Mouse (Mus musculus): ENCODE results near the gene Gdpd1.

The Gdpd1 gene

DNA sequence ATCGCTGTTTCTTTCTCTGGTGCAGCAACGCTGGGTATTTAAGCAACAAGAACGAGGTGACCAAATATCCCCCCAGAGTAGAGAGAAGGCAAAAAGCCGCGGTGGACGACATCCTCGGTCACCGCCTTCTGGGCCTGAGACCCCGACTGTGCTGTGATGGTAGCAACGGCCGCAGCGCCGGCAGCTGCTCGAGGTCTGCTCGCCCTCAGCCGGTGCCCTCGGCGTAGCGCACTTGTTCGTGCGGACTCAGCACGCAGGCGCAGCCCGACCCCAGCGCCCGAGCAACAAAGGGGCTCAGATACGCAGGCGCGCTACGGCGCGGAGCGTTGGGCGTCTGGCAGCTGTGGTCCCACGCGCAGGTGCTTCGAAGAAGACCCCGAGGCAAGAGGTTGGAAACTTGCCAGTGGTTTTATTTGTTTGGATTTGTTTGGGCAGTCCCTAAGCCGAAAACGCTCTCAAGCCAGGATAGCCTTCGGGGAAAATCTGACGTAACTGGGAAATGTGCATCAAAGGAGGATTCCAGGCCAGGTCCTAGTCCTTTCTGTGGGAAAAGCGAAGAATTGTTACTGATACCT is at the start of gene Gdpd1:
Gene Gdpd1 (minus strand): TSS at position 197 of the 575 bp plus-strand sequence.
- peak; percentile 87 for DNase-seq (ENCODE audit: low read depth, low spot score)
- Histone ChIP-seq H3K27me3 (ENCODE audit: control insufficient read depth, insufficient read depth, low read length, poor library complexity, severe bottlenecking) (no peaks in the 10 kb centered on the region), H3K36me3 (ENCODE audit: control insufficient read depth, insufficient read depth, low read length, poor library complexity, severe bottlenecking) (peaks cover 4% of the 10 kb centered on the region; the same call in 1 of the 2 replicates)

DNA sequence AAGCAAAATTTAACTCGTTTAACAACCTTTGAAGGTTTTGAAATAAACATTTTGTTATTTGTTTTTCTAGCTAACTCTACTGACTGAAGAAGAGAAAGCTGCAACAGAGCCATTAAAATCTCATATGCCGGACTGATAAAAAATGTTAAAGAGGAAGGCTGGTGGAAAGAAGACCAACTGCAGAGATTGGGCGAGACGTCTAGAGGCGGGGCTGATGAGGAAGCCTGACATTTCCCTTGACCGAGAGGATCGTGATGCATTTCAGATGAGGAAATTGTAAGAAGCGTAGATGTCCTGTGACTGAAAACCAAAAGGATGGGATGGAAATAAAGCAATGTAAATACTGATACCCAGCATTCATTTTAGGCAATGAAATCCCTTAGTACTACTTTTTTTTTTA is 48.0 kb upstream of the Gdpd1 start:
- Histone ChIP-seq H3K27me3 (ENCODE audit: control insufficient read depth, insufficient read depth, low read length, poor library complexity, severe bottlenecking) (no peaks in the 10 kb centered on the region), H3K36me3 (ENCODE audit: control insufficient read depth, insufficient read depth, low read length, poor library complexity, severe bottlenecking) (0 out of 2 replicates have a peak, but pooled peaks cover 1% of the 10 kb centered on the region)
- no peak for DNase-seq (ENCODE audit: low read depth, low spot score)

DNA sequence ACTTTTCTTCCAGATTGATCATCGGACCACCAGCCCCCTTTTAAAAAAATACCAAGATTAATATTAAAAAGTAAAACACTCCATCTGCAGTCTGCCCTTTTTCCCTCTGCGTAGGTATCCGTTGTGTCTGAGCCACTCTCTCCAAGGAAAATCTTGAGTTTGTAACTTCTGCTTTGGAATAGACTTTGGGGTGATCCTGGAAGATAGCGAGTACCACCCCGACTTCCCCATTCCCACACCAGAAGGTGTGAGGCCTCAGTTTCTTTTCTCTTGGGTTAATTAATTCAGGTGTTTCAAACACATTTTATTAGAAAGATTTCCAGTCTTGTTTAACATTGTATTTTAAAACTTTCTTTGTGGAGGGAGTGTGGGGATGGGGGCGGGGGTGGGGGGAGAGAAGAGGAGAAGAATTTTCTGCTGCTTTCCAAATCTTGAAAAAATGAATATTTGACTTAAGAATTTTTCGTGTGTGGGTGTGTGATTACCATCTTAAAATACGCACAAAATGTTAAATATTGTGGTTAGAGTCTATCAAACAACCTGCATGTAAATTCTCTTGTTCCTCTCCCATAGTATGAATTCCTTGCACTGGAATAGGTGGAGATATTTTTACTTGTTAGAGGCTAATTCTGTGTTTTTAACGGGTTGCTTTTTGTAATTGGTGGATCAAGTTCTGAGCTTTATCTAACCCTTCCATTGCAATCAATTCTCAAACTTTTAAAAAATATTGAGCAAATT is 36.5 kb upstream of the Gdpd1 start:
- H3K27me3 ChIP-seq (ENCODE audit: control insufficient read depth, insufficient read depth, low read length, poor library complexity, severe bottlenecking) = no peaks in the 10 kb centered on the region
- DNase-seq (ENCODE audit: low read depth, low spot score) = no peak
- H3K36me3 ChIP-seq (ENCODE audit: control insufficient read depth, insufficient read depth, low read length, poor library complexity, severe bottlenecking) = no peaks in the 10 kb centered on the region; the same call in 1 of the 2 replicates

DNA sequence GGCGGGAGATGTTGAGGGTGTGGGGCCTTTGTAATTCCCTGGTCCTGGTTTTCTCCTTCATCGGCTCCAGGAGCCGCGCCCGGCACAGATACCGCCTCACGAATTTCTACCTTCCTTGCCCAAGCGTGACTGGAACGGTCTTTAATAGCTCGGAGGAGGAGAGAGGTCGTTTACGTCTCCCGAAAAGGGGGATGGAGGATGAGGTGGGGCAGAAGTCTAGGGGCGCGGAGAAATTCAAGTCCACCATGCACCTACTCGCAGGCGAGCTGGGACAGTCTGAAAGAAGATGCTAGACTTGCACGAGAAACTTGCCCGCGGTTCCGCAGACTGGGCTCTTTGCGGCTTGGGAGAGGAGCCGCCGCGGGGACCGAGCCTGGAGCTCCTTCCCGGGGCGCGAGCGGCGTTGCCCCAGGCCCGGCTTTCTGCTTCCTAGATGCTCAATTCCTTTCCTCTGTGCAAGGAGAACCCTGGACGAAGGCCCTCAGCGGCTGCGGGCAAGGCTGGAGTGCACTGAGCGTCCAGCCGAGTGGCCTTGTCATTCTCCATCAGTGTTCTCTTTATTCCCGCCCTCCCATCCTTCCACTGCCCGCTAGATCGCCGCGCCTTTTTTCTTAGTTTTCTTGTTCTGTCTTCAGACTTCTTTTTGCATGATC is 35.8 kb upstream of the Gdpd1 start:
- H3K36me3 ChIP-seq (ENCODE audit: control insufficient read depth, insufficient read depth, low read length, poor library complexity, severe bottlenecking) = no peaks in the 10 kb centered on the region; the same call in 1 of the 2 replicates
- no peaks in the 10 kb centered on the region for H3K27me3 ChIP-seq (ENCODE audit: control insufficient read depth, insufficient read depth, low read length, poor library complexity, severe bottlenecking)
- no peak for DNase-seq (ENCODE audit: low read depth, low spot score)

DNA sequence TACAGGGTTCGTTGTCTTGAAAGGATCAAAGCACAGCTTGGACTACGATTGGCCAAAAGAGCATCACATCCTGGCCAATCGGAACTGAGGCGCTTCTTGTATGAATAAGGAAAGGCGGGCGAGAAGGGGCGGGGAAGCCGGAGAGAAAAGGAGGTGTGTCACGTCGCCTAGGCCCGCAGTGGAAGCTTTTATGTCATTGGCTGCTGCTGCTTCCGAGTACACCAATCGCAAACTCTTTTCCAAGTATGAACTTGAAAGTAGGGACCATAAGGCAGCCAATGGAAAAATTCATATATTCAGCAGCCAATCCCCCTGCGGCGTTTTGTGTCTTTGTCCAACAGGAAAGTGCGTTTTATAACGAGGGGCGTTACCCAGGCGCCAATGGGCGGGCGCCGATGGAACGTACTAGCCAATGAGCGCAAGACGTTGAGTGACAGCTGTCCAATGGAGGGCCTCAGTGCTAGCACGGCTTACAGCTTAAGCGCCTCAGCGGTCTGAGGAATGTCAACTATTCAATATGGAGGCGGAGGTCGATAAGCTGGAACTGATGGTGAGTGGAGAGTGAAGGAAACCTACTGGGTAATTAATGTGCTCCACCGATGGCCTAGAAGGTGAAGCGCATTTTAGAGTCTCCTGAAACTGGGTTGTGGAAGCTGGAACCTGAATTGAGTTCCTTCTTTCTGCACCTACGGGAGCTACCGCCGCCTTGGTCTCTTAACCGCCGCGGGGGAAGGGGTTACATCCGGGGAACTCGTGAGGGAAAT is 35.1 kb upstream of the Gdpd1 start, which contains the start of gene Ska2:
Gene Ska2 (plus strand): TSS at position 480 of the 764 bp plus-strand sequence.
- H3K27me3 ChIP-seq (ENCODE audit: control insufficient read depth, insufficient read depth, low read length, poor library complexity, severe bottlenecking) = no peaks in the 10 kb centered on the region
- H3K36me3 ChIP-seq (ENCODE audit: control insufficient read depth, insufficient read depth, low read length, poor library complexity, severe bottlenecking) = no peaks in the 10 kb centered on the region; the same call in 1 of the 2 replicates
- peak; percentile 99 for DNase-seq (ENCODE audit: low read depth, low spot score)

DNA sequence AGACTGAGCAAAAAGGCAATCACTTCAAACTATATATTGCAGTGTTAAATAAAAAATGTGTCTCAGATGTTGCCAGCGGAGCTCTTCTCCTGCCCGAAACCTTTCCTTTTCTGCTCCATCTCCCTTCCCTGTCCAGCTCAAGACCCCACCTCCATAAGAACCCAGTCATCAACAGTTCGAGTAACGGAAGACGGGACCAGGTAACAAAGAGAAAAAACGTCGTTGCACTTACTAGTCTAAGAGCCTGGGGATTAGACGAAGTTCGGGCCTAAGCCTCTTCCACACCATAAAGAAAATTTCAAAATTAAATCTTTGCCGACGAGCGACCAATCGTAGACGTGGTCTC is 34.5 kb upstream of the Gdpd1 start, which contains the start of gene Prr11:
Gene Prr11 (minus strand): TSS at position 300 of the 346 bp plus-strand sequence.
- H3K36me3 ChIP-seq (ENCODE audit: control insufficient read depth, insufficient read depth, low read length, poor library complexity, severe bottlenecking) = no peaks in the 10 kb centered on the region; the same call in 1 of the 2 replicates
- DNase-seq (ENCODE audit: low read depth, low spot score) = no peak
- H3K27me3 ChIP-seq (ENCODE audit: control insufficient read depth, insufficient read depth, low read length, poor library complexity, severe bottlenecking) = no peaks in the 10 kb centered on the region

DNA sequence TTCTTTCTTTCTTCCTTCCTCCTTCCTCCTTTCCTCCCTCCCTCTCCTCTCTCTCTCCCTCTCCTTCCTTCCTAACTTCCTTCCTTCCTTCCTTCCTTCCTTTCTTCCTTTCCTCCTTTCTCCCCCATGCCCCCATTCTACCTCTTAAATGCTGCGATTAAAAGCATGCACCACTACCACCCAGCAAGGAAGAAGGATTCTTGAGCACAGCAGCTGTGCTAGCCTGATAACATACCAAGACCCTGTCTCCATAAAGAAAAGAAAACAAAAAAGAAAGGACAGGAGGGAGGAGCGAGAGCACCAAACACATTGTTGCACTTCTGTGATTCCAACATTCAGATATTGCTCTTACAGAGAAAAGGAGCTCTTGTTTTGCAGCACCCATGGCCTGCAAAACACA is 13.3 kb upstream of the Gdpd1 start:
- Histone ChIP-seq H3K27me3 (ENCODE audit: control insufficient read depth, insufficient read depth, low read length, poor library complexity, severe bottlenecking) (no peaks in the 10 kb centered on the region), H3K36me3 (ENCODE audit: control insufficient read depth, insufficient read depth, low read length, poor library complexity, severe bottlenecking) (peaks cover 3% of the 10 kb centered on the region; the same call in 1 of the 2 replicates)
- DNase-seq (ENCODE audit: low read depth, low spot score) = no peak

DNA sequence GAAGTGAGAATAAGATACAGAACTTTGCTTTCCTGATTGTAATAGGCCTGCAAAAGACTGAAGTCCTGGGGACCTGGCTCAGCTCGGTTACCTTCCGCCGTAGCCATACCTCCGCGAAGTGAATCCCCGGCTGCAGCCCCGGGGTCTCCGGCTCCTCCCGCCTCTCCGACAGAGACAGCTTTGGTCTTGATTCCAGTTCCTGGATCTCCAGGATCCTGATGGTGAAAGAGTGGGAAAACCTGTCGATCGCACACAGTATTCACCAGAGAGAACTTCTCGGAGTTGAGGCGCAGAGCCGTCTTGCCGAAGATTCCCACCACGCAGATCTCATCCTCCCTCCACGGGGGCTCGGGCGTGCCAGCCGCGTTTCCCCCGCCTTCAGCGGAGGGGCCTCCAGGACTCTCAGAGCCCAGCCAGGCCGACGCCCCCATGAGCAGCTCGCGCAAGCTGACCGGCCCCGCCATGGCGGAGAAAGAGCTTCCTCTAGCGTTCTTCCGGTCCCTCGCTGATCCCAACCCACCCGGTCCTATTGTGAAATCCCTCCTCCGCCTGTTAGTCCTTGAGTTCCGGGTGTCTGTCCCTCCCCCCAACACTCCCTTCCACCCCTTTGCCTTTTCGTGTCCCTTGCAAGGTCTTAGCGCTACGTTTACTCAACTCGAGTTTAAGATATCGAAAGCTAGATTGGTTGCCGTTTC is 12.6 kb upstream of the Gdpd1 start, which contains the start of gene Smg8:
Gene Smg8 (minus strand): TSS at position 485 of the 695 bp plus-strand sequence.
- Histone ChIP-seq H3K36me3 (ENCODE audit: control insufficient read depth, insufficient read depth, low read length, poor library complexity, severe bottlenecking) (peaks cover 6% of the 10 kb centered on the region), H3K27me3 (ENCODE audit: control insufficient read depth, insufficient read depth, low read length, poor library complexity, severe bottlenecking) (no peaks in the 10 kb centered on the region)
- DNase-seq (ENCODE audit: low read depth, low spot score) = peak; percentile 84

DNA sequence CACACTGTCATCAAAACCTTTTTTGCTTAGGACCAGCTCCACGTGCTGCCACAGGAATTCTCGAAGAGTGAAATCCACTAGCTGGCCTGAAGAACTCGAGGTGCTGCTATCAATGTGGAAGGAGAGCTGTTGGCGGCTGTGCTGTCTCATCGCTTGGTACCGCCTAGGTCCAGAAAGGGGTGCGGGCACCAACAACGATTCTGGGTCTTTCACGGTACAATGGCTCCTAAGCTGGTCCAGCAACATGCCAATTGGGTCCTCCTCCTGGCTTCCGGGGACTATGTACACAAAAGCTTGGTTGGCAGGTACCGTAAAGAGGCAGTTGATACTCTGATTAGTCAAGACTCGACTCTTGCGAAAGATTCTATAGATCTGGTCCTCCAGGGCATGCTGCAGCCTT is 11.6 kb upstream of the Gdpd1 start:
- H3K27me3 ChIP-seq (ENCODE audit: control insufficient read depth, insufficient read depth, low read length, poor library complexity, severe bottlenecking) = no peaks in the 10 kb centered on the region
- H3K36me3 ChIP-seq (ENCODE audit: control insufficient read depth, insufficient read depth, low read length, poor library complexity, severe bottlenecking) = peaks cover 6% of the 10 kb centered on the region
- no peak for DNase-seq (ENCODE audit: low read depth, low spot score)

DNA sequence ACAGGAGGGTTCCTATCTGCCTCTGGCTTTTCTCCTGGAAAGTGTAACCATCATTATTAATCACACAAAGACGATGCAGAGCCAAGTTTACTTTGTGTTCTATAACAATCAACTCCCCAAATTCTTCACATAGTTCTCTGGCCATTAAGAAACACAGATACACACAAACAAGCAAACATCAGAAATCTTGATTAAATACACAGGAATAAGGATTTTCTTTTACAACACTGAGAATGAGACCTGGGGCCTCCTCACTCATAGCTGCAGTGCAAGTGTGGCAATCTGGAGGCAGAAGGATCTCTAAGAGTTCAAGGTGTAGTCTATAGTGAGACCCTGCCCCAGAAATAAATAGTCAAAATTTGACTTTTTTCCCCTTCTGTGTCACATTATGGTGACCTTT is 9.8 kb upstream of the Gdpd1 start:
- H3K27me3 ChIP-seq (ENCODE audit: control insufficient read depth, insufficient read depth, low read length, poor library complexity, severe bottlenecking) = no peaks in the 10 kb centered on the region
- no peak for DNase-seq (ENCODE audit: low read depth, low spot score)
- peaks cover 7% of the 10 kb centered on the region for H3K36me3 ChIP-seq (ENCODE audit: control insufficient read depth, insufficient read depth, low read length, poor library complexity, severe bottlenecking)

DNA sequence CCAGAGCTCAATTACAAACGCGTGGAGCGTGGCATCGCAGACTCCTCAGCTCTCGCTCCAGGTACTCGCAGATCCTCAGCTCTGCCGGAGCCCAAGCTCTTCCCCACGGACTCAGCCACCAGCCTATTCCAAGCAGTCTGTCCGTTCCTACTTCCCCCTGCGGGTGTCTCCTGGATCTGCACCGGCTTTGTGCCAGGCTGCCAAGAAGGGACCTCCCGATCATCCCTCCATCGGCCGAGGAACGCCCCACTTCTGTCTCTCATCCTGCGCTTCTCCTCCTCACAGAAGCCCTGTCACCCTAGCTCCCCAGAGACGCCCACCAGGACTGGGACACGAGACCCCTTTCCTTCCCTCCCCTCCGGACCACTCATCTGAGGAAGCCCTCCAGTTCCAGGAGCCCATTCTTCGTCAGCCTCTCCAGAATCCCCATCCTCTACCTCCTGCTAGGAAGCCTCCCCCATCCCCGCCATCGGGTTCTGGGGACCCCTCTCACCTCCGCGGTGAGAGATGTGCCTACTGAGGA is 458 bp downstream of the Gdpd1 start:
- DNase-seq (ENCODE audit: low read depth, low spot score) = peak; percentile 30
- Histone ChIP-seq H3K36me3 (ENCODE audit: control insufficient read depth, insufficient read depth, low read length, poor library complexity, severe bottlenecking) (peaks cover 4% of the 10 kb centered on the region; the same call in 1 of the 2 replicates), H3K27me3 (ENCODE audit: control insufficient read depth, insufficient read depth, low read length, poor library complexity, severe bottlenecking) (no peaks in the 10 kb centered on the region)

DNA sequence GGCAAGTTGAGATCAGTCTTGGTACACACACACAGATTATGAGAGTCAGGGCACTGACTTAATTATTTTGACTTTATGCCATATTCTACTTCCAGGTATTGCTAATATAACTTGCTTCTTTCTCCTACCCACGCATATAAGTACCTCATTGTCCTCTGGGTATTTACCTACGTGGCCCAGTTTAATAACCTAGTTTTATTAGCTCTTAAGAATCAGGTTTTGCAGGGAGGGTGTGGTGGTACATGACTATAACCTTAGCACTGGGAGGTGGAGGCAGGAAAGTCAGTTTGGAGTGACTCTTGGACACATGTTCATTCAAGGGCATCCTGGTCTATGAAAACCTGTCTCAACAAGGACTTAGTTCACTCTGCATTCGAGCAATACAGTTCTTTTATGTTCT is 11.8 kb downstream of the Gdpd1 start:
- no peaks in the 10 kb centered on the region for H3K36me3 ChIP-seq (ENCODE audit: control insufficient read depth, insufficient read depth, low read length, poor library complexity, severe bottlenecking)
- DNase-seq (ENCODE audit: low read depth, low spot score) = no peak
- no peaks in the 10 kb centered on the region for H3K27me3 ChIP-seq (ENCODE audit: control insufficient read depth, insufficient read depth, low read length, poor library complexity, severe bottlenecking)

DNA sequence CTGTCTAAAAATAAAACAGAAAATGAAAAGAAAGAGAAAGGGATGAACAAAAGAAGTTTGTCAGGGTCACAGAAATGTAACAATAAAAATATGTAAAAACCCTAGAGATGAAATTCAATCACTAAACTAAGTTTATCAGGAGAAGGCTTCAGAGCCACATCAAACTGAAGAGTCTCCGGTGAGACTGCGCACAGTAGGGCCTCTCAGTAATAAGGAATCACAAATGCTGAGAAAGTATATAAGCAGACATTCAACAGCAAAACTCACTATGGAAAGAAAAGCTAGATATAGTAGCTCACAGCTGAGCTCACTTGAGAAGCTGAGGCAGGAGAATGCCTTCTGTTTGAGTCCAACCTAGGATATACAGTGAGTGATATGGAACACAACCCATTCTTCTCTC is 13.5 kb downstream of the Gdpd1 start:
- DNase-seq (ENCODE audit: low read depth, low spot score) = no peak
- Histone ChIP-seq H3K36me3 (ENCODE audit: control insufficient read depth, insufficient read depth, low read length, poor library complexity, severe bottlenecking) (no peaks in the 10 kb centered on the region), H3K27me3 (ENCODE audit: control insufficient read depth, insufficient read depth, low read length, poor library complexity, severe bottlenecking) (no peaks in the 10 kb centered on the region)

DNA sequence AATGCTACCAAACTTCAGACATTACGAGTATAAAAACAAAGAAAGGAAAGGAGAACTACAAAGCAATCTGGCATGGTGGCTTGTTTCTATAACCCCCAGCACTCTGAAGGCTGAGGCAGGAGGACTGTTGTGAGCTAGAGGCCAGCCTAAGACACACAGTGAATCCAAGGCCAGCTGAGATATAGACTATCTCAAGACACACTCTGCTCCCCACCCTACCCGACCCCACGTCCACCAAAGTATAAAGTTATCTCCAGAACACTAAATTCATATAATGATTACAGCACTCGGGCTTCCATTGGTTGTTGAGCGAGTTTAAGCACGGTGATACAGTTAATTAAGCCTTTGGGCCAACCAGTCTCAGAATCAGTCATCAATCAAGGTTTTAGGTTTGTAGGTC is 17.6 kb downstream of the Gdpd1 start:
- DNase-seq (ENCODE audit: low read depth, low spot score) = no peak
- no peaks in the 10 kb centered on the region for H3K27me3 ChIP-seq (ENCODE audit: control insufficient read depth, insufficient read depth, low read length, poor library complexity, severe bottlenecking)
- no peaks in the 10 kb centered on the region for H3K36me3 ChIP-seq (ENCODE audit: control insufficient read depth, insufficient read depth, low read length, poor library complexity, severe bottlenecking)

Measured in splenic B cell, adult 2 months (primary cell).